Mouse (Mus musculus) adrenal gland, postnatal 4 days (tissue): ENCODE measurements around the gene Clec4b1. TPM values are rescaled to one million over a fixed set of nuclear protein-coding genes. Genes with fewer than 3 reads are reported as not detected.
"Not testable (repeated sequence)": the region's sequence is repeated elsewhere in the genome, so short reads cannot be mapped to it uniquely, and the experiment has no call there.

ENCODE experiments used
- DNase-seq, 2 experiments: peaks; one replicate each; pipeline ENCODE4 v3.0.0; 2021 to 2022; ENCODE audit warnings: low spot score in 2 of 2, mixed read lengths in 2 of 2
- long read RNA-seq, 2 experiments: library from polyadenylated mRNA; stranded (forward); transcript quantifications; one replicate each; pipeline ENCODE4 v2.0.0; 2021
- total RNA-seq, 2 experiments: library from RNA; stranded (reverse); gene quantifications; 2 replicates each; pipeline ENCODE4 v1.2.3; 2021

The Clec4b1 gene
- total RNA-seq, result not detected
- long read RNA-seq, experiment 1, result 0 reads
- long read RNA-seq, experiment 2, result 0 reads

DNA sequence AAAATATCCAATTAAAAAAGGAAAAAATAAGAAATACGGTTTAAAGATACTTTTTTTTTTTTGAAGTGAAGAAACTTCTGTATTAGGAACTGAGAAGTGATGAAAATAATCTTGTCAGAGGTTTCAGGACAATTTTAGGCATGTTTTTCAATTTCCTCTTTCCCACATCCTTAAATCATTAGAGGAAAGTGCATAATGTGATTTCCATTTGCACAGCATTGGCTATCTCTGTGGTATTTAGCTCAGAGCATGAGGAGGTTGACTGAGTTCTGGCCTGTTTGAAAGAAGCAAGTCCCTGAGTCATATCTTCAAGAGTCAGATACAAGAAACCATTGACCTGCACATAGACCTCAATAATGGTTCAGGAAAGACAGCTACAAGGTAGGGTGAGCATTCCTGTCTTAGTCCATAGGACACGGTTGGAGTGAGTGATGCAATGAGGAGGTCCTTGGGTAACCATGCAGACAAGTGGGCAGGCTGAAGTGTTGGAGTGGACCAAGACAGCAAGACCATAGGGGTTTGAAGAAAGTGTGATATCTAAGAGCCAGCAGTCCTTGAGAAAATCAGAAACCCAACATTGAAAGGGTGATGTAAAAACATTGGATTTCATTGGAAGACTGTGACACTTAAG is at the start of gene Clec4b1:
Gene Clec4b1 (plus strand): TSS at position 221 of the 631 bp plus-strand sequence.
- no peak for DNase-seq

DNA sequence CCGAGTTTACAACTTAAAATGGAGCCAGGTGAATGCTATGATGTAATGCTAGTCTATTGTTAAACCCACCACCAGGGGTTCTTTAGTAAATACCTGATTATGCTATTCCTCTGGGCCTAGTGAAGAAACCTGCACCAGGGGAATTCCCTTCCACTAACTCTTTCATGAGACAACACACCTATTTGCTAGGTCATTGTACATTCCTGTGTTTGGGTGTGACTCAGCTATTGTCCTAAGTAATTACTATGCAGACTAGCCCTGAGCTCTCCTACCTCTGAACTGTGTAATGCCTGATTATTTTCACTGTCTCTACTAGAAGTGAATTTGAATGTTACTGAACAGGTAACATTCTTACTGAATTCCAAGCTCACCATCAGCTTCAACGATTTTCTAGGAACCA is 45.1 kb upstream of the Clec4b1 start:
- DNase-seq, result not testable (repeated sequence)

DNA sequence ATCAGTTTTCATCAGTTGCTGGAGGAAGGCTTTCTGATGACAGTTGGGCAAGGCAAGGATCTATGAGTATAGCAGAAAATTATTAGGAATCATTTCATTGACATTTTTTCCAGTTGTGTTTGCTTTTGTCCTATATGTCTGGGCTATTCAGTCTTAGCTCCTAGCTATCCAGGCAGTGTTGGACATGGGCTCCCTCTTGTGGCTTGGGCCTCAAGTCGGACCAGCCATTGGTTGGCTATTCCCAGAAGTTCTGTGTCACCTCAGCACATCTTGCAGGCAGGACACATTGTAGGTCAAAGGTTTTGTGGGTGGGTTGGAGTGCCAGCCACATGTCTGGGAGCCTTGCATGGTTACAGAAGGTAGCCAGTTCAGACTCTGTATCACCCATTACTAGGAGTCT is 44.2 kb upstream of the Clec4b1 start:
- DNase-seq, result no peak

- no peak for DNase-seq
These were observed 45.5 kb downstream of the Clec4b1 start for GRCm38 (mm10) chr6:123095125-123095843.

- not testable (repeated sequence) for DNase-seq
These were observed 56.4 kb downstream of the Clec4b1 start, which contains the start of gene Clec4a2 for GRCm38 (mm10) chr6:123106128-123106527. Gene Clec4a2, plus strand, starts transcription at chr6:123106428.

Other genes starting within 250 kb of the Clec4b1 start
- gene Slc2a3, start 248.3 kb upstream of the Clec4b1 start, total RNA-seq, result 10 to 100 TPM; 17.4 to 17.8 TPM
- 10 to 100 TPM; 21.3 to 22.1 TPM for gene Foxj2, start 230.0 kb upstream of the Clec4b1 start, total RNA-seq
- 1 to 10 TPM; 2.6 to 3.2 TPM for gene C3ar1, start 193.8 kb upstream of the Clec4b1 start, total RNA-seq
- gene Necap1, start 175.5 kb upstream of the Clec4b1 start, total RNA-seq, result 10 to 100 TPM; 46.4 to 51.4 TPM
- gene Clec4a1, start 128.1 kb upstream of the Clec4b1 start, total RNA-seq, result 1 to 10 TPM; 4.2 to 5.2 TPM
- gene Clec4a3, start 97.4 kb upstream of the Clec4b1 start, total RNA-seq, result 1 to 10 TPM; 4.2 to 4.3 TPM
- gene Clec4a4, start 59.6 kb upstream of the Clec4b1 start, total RNA-seq, result not detected
- gene Clec4a2, start 56.5 kb downstream of the Clec4b1 start, total RNA-seq, result 1 to 10 TPM; 5.0 to 5.8 TPM
- gene Clec4b2, start 122.9 kb downstream of the Clec4b1 start, total RNA-seq, result under 1 TPM in 1 of 2 experiments, not detected in 1; 0.34 TPM
- 1 to 10 TPM; 1.4 to 1.5 TPM for gene Clec4n, start 179.9 kb downstream of the Clec4b1 start, total RNA-seq
- under 1 TPM in 1 of 2 experiments, not detected in 1; 0.31 TPM for gene Clec4d, start 212.1 kb downstream of the Clec4b1 start, total RNA-seq
- under 1 TPM; 0.14 to 0.23 TPM for gene Clec4e, start 239.9 kb downstream of the Clec4b1 start, total RNA-seq